Mouse (Mus musculus) cerebellum, adult 8-10 months (tissue): ENCODE data around the gene Slco2a1.

Experiments
- DNase-seq: peaks from one replicate; pipeline ENCODE4 v3.0.0; 2022

Slco2a1 gene

DNA sequence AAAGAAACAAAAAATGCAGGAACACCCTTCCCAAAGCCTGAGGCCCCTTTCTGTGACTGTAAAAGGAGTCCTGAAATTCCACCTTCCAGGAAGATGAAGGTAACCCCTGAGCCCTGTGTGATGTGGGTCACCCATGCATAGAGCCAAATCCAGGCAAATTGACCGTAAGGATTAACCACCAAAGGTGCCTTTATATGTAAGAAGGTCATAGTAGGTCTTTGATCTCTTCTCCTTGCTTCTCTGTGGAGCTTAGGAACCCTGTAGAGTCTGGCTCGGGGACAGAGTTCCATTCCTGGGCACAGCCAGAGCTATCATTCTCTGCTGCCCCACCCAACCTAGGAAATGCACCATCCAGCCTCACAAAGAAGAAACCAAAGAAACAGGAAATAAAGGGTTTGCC, 100.1 kb downstream of the Slco2a1 start:
- no peak for DNase-seq

DNA sequence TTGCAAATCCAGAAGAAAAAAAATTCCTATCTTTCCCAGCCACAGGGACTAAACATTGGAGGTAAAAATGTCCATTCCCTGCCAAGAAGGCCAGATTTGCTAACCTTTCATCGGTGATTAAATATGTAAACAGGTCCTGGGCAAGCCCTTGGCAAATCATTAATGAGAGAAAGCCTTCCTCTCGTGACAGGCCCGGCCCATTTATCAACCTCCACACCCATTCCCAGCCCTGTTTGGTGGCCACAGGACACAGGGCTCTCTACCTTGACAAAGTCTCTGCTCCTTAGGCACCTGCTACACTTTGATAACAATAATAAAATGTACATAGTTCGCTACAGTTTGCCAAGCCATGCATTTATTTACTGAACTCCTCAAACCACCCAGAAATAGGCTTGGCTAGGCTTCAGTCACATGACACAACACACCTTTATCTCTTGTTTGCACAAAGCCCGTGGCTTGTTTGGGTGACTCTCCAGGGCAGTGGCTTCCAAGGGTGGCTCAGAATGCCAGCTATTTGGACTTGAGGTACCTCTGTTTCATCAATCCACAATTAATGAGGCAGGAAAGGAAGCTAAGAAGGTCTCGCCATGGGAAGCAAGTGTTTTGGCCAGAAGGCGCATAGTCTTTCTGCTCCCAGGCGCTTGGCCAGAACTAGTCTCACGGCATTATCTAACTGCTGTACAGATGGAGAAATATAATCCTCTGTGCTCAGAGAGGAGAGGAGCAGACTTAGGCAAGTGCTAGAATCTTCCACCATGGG, 101.8 kb downstream of the Slco2a1 start:
- peak; percentile 73 for DNase-seq

DNA sequence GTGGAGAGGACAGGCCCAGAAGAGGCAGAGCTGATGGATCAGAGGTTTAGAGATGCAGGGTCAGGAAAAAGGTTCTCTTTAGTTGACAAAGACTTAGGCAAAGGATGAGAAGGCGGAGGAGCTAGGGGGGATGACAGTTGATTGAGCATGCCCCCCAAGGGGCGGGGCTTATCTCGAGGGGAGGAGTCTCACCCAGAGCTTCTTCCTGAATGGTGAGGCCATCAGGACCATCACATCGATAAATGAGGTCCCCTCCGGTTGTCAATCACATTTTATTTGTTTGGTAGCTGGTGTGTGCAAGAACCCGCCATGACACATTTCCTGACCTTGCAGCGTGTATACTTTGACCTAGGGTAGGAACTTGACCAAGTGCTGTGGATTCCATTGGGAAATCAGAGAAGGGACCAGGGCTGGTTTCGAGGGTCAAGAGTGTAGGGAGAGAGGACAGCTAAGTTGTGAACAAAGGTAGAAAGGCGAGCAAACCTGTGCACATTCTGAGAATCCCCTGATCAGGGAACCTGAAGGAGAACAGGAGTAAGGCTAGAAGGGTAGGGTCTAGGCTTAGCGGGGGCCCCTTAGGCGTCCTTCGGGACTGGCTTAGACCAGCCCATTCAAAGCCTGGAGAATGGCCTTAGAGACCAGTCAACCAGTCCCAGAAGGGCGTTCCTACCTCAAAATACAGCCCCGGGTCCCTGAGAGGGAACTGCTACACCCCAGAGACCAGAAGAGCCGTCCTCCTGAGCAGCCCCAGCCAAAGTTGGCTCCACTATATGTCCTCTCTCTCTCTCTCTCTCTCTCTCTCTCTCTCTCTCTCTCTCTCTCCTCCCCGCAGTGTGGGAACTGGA, 102.7 kb downstream of the Slco2a1 start:
- DNase-seq, result no peak

DNA sequence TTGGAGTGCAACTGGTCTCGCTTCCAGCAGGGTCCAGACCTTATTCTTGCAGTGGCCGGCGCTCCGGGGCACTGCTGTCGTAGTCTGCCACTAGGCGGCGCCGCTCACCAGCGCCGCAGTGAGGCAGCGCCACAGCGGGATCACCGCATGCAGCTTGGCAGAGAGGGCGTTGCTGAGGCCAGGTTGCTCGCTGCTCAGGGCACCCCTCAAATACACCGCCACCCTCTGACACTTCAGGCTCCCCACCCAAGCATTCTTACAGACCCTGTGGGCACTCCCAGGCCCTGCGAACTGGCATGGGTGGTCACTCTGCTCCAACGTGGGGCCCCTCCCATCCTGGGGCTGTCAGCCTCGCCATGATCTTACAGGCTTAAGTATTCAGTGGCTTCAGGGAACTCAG, 103.7 kb downstream of the Slco2a1 start:
- peak; percentile 87 for DNase-seq

DNA sequence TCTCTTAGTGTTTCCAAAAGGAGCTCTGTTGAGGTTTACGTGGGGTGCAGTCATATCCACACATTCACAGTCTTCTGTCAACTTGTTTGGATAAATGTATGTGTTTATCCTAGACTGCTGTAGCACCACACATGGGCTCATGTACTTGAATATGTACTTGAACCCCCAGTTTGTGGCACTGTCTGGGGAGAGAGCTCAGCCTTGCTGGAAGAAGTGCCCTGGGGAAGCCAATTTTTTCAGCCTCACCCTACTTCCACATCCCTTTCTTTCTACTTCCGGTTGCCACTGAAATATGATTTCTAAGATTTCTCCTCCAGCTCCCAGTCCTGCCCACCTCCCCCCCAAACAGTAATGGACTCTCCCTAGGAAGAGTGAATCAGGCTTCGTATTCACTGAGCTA, 105.2 kb downstream of the Slco2a1 start:
- no peak for DNase-seq

DNA sequence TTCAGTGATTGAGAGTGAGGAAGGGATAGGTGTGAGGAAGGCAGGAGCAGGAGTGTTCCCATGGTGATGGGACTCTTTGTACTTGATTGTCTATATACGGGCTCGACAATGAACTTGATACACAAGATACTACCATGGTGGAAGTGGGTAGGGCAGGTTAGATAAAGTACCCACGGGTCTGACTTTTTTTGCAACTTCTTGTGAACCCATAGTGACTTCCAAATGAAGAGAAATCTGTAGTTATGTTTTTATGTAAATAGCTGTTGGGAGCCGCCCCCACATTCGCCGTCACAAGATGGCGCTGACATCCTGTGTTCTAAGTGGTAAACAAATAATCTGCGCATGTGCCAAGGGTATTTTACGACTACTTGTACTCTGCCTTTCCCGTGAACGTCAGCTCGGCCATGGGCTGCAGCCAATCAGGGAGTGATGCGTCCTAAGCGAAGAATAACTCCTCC, 119.9 kb downstream of the Slco2a1 start:
- DNase-seq, result peak; percentile 40

DNA sequence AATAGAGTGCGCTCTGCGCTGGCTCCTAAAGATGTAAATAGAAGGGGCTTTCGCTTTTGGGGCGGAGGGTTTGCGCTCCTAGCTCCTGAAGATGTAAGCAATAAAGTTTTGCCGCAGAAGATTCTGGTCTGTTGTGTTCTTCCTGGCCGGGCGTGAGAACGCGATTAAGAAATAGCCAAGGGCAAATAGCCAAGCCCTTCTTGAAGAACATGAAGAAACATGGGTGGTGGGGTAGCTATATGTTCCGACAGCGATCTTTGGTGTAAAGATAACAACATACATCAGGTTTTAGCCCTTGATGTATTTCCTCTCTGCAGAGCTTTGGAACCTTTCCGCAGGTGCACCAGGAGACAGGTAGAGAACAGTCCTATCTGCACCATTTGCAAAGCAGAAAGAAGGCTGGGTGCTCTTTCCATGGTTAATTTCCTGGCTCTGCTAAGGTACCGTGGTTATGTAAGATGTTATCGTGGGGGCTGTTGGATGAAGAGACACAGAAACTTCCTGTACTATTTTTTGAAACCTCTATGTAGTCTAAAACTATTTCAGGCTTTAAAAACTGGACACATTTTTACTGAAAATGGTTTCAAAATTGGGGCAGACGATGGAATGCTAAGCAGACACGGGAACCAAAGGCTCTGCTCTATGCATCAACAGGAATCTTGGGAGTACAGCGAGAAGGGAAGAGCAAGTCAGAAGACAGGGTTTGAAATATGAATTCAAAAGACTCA, 120.6 kb downstream of the Slco2a1 start:
- peak; percentile 32 for DNase-seq

DNA sequence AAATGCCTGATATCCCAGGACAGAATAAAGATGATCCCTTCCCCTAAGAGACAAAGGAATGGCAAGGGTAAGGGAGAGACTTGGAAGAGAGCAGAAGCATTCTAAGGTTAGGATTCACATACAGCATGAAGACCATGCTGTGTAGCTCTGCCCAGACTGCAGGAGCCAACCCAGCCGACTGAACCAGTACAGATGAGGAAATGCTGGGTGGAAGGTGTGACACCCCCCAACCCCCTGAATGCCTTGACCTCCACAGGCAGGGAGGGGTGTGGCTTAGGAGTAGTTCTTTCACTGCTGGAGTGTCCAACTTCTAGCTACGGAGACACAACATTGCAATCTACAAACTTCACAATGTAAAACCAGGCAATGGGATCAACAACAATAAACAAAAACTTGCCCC, 121.4 kb downstream of the Slco2a1 start:
- no peak for DNase-seq

DNA sequence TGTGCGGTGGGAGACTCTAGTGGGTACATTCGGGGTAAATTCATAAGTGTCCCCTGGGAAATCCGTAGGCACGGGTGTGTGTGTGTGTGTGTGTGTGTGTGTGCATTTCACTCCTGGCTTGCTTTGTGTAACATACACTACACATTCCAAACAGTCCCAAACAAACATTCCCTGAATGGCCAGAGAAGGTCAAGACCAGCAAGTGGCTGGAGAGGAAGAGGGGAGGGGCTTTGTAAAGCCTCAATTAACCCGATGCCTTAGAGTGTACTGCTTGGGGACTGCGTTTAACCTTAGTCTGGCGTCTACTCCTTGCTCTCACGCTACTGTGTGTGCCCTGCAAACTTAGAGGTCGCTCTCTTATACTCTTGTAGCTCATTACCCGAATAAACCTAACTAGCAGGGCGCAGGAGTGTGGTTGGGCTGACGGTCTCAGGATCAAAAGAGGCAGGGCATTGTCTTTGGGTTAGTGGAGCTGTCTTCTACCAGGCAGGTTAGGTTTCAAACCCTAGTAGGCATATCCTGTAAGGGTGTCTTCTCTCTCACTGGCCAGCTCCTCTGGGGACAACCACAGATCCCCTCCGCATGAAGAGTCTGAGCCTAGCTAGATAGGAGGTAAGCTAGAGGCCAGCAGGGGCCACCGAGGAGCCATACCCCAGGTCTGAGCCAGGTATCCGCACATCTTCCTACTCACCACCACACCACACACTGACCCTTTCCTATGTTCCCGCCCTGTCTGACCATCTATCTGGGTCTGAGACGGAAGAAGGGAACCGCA, 122.4 kb downstream of the Slco2a1 start:
- DNase-seq, result no peak

DNA sequence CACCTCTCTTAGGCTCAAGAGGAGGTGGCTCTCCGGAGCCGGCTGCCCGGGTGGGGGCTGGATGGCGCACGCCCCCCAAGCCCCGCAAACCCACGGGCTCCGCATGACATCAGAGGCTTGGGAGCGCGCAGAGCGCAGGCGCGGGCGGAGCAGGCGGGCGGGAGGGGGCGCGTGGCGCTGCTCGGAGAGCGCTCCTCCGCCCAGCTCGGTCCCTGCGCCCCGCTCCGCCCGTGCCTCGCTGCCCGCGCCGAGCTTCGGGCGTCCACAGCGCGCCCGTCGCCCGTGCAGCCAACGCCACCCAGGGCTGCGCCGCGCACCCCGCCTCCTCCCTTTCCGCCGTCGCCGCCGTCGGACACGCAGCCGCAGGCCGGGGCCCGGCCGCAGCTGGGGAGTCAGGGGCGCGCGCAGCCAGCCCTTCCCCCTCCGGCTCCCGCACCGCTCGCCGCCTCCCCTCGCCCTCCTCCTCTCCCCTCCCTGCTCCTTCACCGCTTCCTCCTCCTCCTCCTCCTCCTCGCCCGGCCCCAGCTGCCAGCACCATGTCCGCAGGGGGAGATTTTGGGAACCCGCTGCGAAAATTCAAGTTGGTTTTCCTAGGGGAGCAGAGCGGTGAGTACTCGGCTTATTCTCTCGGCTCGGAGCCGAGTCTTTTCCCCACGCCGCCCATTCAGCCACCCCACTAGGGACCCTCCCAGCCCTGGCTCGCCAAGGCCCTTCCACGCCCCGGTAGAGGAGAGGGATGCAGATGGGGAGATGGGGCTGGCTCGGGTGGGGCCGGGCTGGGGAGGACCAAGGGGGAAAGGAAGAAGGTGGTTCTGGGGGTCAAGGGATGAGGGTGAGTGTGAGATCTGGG, 123.3 kb downstream of the Slco2a1 start, which contains the start of gene Rab6b:
TSS of gene Rab6b (plus strand) at position 167 of the 850 bp plus-strand sequence.
- peak; percentile 83 for DNase-seq

DNA sequence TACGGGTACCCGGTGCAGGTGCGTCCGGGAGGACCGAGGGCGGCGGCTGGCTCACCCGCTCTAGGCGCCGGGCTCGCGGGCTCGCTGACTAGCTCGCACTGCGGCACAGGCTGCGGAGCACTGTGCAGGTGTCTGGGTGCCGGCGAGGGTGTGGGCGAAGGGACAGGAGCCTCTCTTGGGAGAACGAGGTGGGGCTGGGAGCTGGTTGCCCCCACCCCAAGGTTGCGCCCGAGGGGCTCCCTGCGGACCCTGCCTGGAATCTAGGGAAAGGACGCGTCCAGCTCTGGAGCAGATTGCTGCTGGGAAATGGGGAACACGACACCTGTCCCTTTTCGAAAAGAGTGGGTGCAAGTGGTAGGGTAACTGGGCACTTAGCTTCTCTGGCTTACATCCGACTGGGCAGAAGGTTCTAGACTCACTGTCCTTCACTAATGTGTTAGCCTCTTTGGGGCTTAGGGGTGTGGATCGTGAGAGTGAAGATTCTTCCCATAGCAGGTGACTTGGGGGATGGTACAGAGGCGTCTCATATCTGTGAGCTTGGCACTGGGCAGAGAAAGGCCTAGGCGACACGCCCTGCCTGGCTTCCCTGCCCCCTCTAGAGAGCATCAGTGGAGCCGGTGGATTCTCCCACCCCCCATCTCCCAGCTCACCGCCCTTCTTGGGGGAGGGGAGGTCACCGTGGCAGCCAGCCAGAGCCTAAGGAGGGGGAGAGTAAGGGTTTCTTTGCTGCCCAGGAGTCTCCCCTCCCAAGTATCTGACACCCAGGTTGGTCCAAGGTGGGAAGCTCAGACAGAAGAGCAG, 124.2 kb downstream of the Slco2a1 start:
- peak; percentile 59 for DNase-seq

DNA sequence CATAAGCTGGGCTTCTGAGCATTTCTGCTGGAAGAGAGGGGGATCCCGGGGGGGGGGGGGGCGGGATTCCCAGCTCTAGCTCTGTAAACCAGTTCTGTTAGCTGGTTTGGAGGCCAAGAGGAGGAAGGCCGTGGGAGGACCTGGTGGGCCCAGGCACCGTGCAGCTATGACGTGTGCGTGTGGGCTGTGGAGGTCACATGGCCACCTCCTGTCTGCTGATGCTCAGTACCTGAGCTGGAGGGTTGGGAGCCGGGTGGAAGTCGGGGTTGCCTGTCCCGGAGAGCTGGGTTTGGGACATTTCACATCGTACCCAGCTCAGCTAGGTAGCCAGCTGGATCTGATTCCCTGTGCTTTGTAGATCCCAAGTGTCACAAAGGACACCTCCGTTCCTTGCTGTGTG, 124.8 kb downstream of the Slco2a1 start:
- peak; percentile 43 for DNase-seq

DNA sequence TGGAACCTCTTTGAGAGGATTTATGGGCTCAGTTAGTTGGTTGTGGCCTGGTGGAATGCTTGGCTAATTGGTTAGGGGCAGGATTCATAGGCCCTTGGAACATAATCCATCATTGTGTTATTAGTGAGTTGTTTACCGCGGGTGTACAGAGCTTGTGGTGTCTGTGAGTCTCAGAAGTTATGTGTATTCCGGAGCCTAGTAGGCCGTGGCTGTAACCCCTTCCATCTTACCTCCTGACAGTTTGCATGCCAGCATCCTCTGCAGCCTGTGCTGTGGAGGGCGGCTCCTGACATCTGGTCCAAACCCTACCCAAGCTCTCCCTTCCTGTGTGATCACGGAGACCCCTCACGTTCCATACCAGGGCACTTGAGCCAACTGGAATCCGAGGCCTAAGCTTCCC, 125.8 kb downstream of the Slco2a1 start:
- peak; percentile 13 for DNase-seq

DNA sequence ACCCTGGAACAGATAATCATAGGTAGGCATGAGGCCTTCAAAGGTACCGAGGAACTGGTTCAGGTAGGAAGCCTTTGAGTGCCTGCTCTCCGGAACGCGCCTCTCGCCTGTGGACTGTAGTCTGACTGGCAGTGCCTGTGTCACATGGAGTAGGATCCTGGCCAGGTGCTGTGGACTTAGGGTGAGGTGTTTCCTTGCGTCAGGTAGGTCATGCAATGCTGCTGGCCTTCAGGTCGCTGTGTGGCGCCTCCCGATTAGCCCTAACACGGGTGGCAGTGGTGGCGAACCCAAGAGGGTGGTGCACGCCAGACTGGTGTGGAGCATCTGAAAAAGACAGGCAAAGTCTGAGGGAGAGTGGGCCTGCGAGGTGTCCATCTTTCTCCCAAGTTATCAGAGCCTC, 126.4 kb downstream of the Slco2a1 start:
- DNase-seq, result peak; percentile 18

DNA sequence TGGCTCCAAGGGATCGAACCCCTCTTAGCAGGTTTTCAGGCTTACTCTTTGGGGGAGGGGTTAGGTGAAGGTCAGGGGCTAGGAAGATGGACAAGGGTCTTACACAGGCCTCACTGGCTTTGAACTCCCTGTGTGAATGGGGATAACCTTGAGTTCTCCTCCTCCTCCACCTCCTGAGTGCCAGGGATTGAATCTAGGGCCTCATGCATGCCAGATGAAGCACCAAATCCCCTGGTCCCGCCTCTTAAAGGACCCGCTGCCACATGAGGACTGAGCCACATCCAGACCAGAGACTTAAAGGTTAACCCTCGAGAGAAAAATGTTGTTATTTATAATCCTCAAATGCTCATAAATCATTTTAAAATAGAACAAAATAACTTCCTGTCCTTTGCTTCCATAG, 128.4 kb downstream of the Slco2a1 start:
- no peak for DNase-seq

DNA sequence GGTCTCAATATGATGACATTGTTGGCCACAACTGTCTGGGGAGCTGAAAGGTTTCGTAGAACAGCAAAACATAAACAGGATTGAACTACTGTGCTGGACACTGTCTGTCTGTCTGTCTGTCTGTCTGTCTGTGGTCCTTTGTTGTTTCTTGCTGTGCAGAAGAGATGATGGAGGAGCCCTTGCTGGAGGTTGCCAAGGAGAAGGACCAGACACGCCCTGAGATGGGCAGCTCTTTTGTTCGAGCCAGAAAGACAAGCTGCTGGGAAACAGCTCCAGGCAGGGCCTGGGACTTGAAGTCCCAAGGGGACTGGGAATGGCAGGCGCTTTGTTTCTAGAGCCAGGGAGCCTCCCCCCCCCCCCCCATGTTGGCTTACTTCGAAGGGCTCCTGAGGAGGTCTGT, 129.0 kb downstream of the Slco2a1 start:
- DNase-seq, result no peak

DNA sequence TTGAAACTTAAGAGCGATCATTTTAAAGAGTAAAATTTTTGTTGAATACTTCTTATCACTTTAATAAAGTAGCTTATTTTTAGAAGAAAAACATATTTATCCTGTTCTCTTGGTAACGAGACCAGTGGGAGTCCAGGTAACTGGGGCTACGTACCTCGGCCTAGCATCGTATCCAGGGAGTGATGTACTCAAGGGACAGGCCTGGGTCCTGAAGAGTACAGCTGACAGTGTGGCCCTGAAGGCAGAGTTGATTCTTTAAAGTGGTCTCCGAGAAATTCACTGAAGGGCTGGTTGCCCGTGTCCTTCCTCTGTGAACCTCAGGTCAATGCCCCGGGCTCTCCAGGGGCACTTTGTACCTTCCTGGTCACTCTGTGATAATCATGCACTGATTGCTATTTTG, 129.4 kb downstream of the Slco2a1 start:
- DNase-seq, result no peak

DNA sequence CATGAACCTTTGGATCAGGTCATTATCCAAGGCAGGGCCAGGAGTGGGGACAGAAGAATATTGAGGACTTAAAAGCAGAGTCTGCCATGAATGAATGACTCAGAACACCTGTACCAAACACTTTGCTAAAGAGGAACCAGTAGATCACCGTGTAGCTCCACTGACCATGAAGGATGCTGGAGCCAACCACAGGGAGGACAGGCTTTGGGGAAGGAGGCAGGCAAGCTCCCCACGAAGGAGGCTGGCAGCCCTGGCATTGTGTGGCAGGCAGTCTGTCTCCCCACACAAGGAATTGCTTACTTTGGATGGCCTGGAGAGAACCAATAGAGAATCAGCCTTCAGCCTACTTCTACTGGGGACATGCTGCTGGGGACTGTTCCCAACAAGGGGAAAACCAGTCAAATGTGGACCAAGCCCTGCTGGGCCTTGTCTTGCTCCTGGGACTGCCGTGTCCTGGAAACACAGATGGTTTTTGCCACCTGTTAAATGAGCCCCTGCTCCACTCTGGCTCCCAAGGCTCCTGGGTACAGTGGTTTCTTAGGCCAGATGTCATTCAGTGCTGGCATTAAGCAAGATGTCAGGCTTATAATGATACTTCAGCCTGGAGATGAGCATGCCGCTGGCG, 130.3 kb downstream of the Slco2a1 start:
- DNase-seq, result no peak

DNA sequence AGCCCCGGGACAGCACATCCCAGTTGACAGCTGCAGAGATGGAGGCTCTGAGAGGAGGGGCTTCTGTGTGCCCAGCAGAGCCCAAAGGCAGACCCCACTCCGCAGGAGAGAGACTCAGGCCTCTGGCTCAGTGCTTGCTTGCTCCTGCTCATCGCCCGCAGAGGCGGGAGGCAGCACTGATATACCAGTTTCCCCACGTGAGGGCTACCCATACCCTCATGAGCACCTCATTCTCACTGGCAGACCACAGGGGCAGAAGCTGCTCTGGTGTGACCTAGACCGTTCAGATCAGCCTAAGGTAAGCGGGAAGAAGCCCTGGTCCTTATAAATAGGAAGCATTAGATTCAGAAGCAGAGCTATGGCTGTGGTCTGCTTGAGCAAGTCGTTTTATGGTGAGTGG, 131.3 kb downstream of the Slco2a1 start:
- DNase-seq, result no peak

DNA sequence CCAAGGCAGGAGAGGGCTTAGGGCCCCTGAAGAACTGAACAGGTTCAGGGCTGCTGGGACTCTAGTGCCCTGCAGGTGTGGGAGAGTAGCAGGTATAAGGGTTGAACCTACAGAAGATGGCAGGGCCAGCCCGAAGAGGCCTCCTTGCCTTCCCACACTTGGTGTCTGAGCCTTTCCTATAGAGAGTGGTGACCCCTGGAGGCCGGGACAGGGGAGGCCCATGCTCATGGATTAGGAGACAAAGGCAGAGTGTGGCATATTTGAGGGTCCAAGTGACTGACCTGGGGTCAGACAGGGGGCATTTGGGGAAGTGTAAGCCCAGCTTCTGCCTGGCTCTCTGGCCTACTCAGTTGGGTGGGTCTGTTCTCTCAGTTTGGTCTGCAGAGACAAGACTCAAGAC, 131.7 kb downstream of the Slco2a1 start:
- DNase-seq, result no peak
